Mouse (Mus musculus) bone marrow, adult 2 months (tissue): Measurements from ENCODE around the gene Slc25a12. TPM values are rescaled to one million over a fixed set of nuclear protein-coding genes. Genes with fewer than 3 reads are reported as not detected.

Source experiments
- H3K27ac ChIP-seq: fragments of 200-500 bp; 2 replicates; pipeline ENCODE4 v1.5.1; 2012; ENCODE audit warnings: low read depth, mild to moderate bottlenecking, control low read depth, inconsistent platforms, low read length; ENCODE audit not compliant: control insufficient read depth, poor library complexity, insufficient read depth
- H3K4me1 ChIP-seq: fragments of 200-500 bp; 2 replicates; pipeline ENCODE4 v1.6.1; 2011; ENCODE audit warnings: low read length; ENCODE audit not compliant: control insufficient read depth, insufficient read depth
- H3K4me3 ChIP-seq: fragments of 200-500 bp; replicated peaks from 2 replicates; pipeline ENCODE3; 2011; ENCODE audit warnings: mild to moderate bottlenecking, low read depth, low read length, control low read depth; ENCODE audit not compliant: control insufficient read depth
- CTCF ChIP-seq: fragments of 200-500 bp; IDR thresholded peaks from 2 replicates; pipeline ENCODE4 v1.5.1; 2011; ENCODE audit warnings: low read length, control low read depth; ENCODE audit not compliant: control insufficient read depth, insufficient read depth
- POLR2A ChIP-seq: fragments of 200-500 bp; IDR thresholded peaks from 2 replicates; pipeline ENCODE4 v1.6.1; 2011; ENCODE audit warnings: low read depth, mild to moderate bottlenecking, control low read depth, low read length, borderline replicate concordance; ENCODE audit not compliant: control insufficient read depth
- WGBS: fragments of 180-500 bp; shearing (Covaris S2); methylation state at CpG from one replicate; pipeline ENCODE4 v1.1.7; 2018; 5-methylcytosine and 5-hydroxymethylcytosine counted together
- polyA plus RNA-seq: library from polyadenylated mRNA; stranded (reverse); fragments of >200 nt; gene quantifications from 2 replicates; pipeline ENCODE4 v1.2.4, GENCODE M21; 2011; ENCODE audit warnings: low replicate concordance; ENCODE audit not compliant: missing spikeins, insufficient read depth, insufficient read length

Gene Slc25a12
- 20.8 and 22.2 TPM in 2 replicates for polyA plus RNA-seq

- under 1% methylated on average over 57 of the region's 57 CpGs for WGBS
- TF ChIP-seq CTCF (no peak; the same call in 1 of the 2 replicates), POLR2A (peak; percentile 67; the same call in 1 of the 2 replicates)
- H3K27ac ChIP-seq: peak within 1 kb of the TSS; percentile 93
- no peaks in the 10 kb centered on the region; the same call in 1 of the 2 replicates for H3K4me1 ChIP-seq
- H3K4me3 ChIP-seq: peak within 1 kb of the TSS; percentile 89
These were observed at the start of gene Slc25a12 for GRCm38 (mm10) chr2:71367125-71367880. Gene Slc25a12, minus strand, starts transcription at chr2:71367749.

- TF ChIP-seq CTCF: no peak
- no peak for TF ChIP-seq POLR2A
- no peaks in the 10 kb centered on the region for H3K4me1 ChIP-seq
- H3K4me3 ChIP-seq: no peak overlapping the region
- H3K27ac ChIP-seq: no peak overlapping the region
- WGBS: 46% methylated on average over 1 of the region's 1 CpGs
These were observed 38.1 kb upstream of the Slc25a12 start for GRCm38 (mm10) chr2:71405613-71406012.

GRCm38 (mm10) chr2:71389864-71390263 is 22.3 kb upstream of the Slc25a12 start:
- H3K4me1 ChIP-seq: no peaks in the 10 kb centered on the region; the same call in 1 of the 2 replicates
- H3K4me3 ChIP-seq: peak overlapping the region; percentile 78
- TF ChIP-seq POLR2A: no peak
- no peak for TF ChIP-seq CTCF
- peak overlapping the region; percentile 49; the same call in 1 of the 2 replicates for H3K27ac ChIP-seq
- WGBS: 4% methylated on average over 9 of the region's 9 CpGs

- Histone ChIP-seq H3K4me1 (no peaks in the 10 kb centered on the region; the same call in 1 of the 2 replicates), H3K4me3 (peak within 1 kb of the TSS; percentile 78), H3K27ac (peak within 1 kb of the TSS; percentile 49)
- TF ChIP-seq CTCF (no peak), POLR2A (no peak; the same call in 1 of the 2 replicates)
- WGBS: under 1% methylated on average over 66 of the region's 66 CpGs
These were observed 21.6 kb upstream of the Slc25a12 start, which contains the start of gene Hat1 for GRCm38 (mm10) chr2:71388951-71389763. Gene Hat1, plus strand, starts transcription at chr2:71388958.

- H3K4me3 ChIP-seq: no peak overlapping the region
- no peak overlapping the region for H3K27ac ChIP-seq
- no peaks in the 10 kb centered on the region; the same call in 1 of the 2 replicates for H3K4me1 ChIP-seq
- WGBS: 87% methylated on average over 6 of the region's 6 CpGs
- TF ChIP-seq CTCF (no peak), POLR2A (no peak)
These were observed 20.2 kb upstream of the Slc25a12 start for GRCm38 (mm10) chr2:71387766-71388165.

GRCm38 (mm10) chr2:71383890-71384289 is 16.3 kb upstream of the Slc25a12 start:
- WGBS: 70% methylated on average over 11 of the region's 11 CpGs
- Histone ChIP-seq H3K27ac (no peak overlapping the region), H3K4me1 (no peaks in the 10 kb centered on the region), H3K4me3 (no peak overlapping the region)
- TF ChIP-seq POLR2A: no peak
- TF ChIP-seq CTCF: no peak

GRCm38 (mm10) chr2:71381962-71382361 is 14.4 kb upstream of the Slc25a12 start:
- 64% methylated on average over 4 of the region's 4 CpGs for whole genome bisulfite sequencing
- H3K4me1 ChIP-seq: no peaks in the 10 kb centered on the region; the same call in 1 of the 2 replicates
- no peak overlapping the region for H3K27ac ChIP-seq
- no peak for TF ChIP-seq POLR2A
- no peak for TF ChIP-seq CTCF
- H3K4me3 ChIP-seq: no peak overlapping the region

- 32% methylated on average over 5 of the region's 5 CpGs for WGBS
- TF ChIP-seq POLR2A: no peak
- no peak for TF ChIP-seq CTCF
- H3K27ac ChIP-seq: no peak overlapping the region
These were observed 9.9 kb upstream of the Slc25a12 start for GRCm38 (mm10) chr2:71377426-71377825.

More at GRCm38 (mm10) chr2:71377426-71377825, 9.9 kb upstream of the Slc25a12 start:
- H3K4me1 ChIP-seq: peaks cover 1% of the 10 kb centered on the region; the same call in 1 of the 2 replicates
- no peak overlapping the region for H3K4me3 ChIP-seq
